Mouse (Mus musculus) kidney, postnatal 0 days (tissue): ENCODE measurements around the gene Orai1. TPM values are rescaled to one million over a fixed set of nuclear protein-coding genes. Genes with fewer than 3 reads are reported as not detected.

ENCODE experiments used
- ATAC-seq: fragments of 200-750 bp; cut with Nextera tagmentation; replicated peaks from 2 replicates; pipeline ENCODE4 v1.8.0; 2017; ENCODE audit warnings: low read depth, moderate number of reproducible peaks, moderate TSS enrichment, moderate library complexity; ENCODE audit not compliant: low FRiP score
- DNase-seq: peaks from one replicate; pipeline ENCODE4 v3.0.0-alpha.2; 2016; ENCODE audit warnings: low spot score
- H3K27ac ChIP-seq: fragments of 300-500 bp; sonication (generic); 2 replicates; pipeline ENCODE4 v1.5.1; 2014; ENCODE audit warnings: mild to moderate bottlenecking
- H3K27me3 ChIP-seq: fragments of 300-500 bp; sonication (generic); 2 replicates; pipeline ENCODE4 v1.6.1; 2014; ENCODE audit warnings: low read length, mixed read lengths; ENCODE audit not compliant: insufficient read depth
- H3K36me3 ChIP-seq: fragments of 300-500 bp; sonication (generic); 2 replicates; pipeline ENCODE4 v1.6.1; 2014; ENCODE audit warnings: low read length, mixed read lengths; ENCODE audit not compliant: insufficient read depth
- H3K4me1 ChIP-seq: fragments of 300-500 bp; sonication (generic); replicated peaks from 2 replicates; pipeline ENCODE4 v1.6.1; 2014; ENCODE audit warnings: antibody characterized with exemption, low read length, mixed read lengths; ENCODE audit not compliant: insufficient read depth
- H3K4me2 ChIP-seq: fragments of 300-500 bp; sonication (generic); 2 replicates; pipeline ENCODE4 v1.6.1; 2014; ENCODE audit warnings: mild to moderate bottlenecking, low read length, moderate library complexity, mixed read lengths
- H3K4me3 ChIP-seq: fragments of 300-500 bp; sonication (generic); replicated peaks from 2 replicates; pipeline ENCODE4 v1.5.1; 2014; ENCODE audit warnings: low read depth, low read length
- H3K9ac ChIP-seq: fragments of 300-500 bp; sonication (generic); 2 replicates; pipeline ENCODE4 v1.6.1; 2014; ENCODE audit warnings: low read depth, low read length
- H3K9me3 ChIP-seq: fragments of 300-500 bp; sonication (generic); replicated peaks from 2 replicates; pipeline ENCODE4 v1.6.1; 2016; ENCODE audit warnings: low read length, inconsistent platforms, mixed read lengths
- CTCF ChIP-seq: IDR thresholded peaks from 2 replicates; pipeline ENCODE4 v1.5.1; 2016; ENCODE audit warnings: antibody characterized with exemption, low read depth, mild to moderate bottlenecking, moderate library complexity
- WGBS: fragments of 180-500 bp; shearing (Covaris S2); extraction: QIAGEN DNeasy Blood & Tissue Kit; methylation state at CpG from one replicate; pipeline ENCODE4 v1.1.7; 2014; 5-methylcytosine and 5-hydroxymethylcytosine counted together
- polyA plus RNA-seq: library from polyadenylated mRNA; unstranded; fragments of >200 nt; fragmentation: Nextera tagmentation; extraction: Ambion mirVana; gene quantifications from 2 replicates; pipeline ENCODE4 v1.2.1, GENCODE M21; 2015

The Orai1 gene
- polyA plus RNA-seq, 1 experiment from 2014 or later, result 23.4 TPM

GRCm38 (mm10) chr5:123008877-123009493 lies 5.9 kb upstream of the Orai1 start:
- 51% methylated on average over 7 of the region's 7 CpGs for WGBS
- no peak for ATAC-seq
- no peaks in the 10 kb centered on the region; the same call in 1 of the 2 replicates for H3K4me1 ChIP-seq

DNA sequence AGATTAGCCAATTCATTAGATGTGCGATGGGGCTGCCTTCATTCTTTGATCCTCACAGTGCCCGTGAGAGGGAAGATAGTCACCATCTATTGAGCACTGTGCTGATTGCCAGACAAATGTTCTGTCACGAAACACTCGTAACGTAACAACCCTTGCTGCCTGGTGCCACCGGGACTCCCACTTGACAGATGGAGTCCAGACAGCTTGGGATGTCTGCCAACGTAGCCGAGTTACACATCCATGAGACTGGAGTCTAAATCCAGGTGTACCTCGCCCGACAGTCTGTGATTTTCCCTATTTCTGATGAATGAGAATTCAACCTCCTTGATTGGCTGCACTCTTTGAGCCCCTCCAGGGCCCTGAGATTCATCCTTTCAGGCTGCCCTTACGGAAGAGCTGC lies 5.0 kb upstream of the Orai1 start:
- WGBS, result 59% methylated on average over 11 of the region's 11 CpGs
- peaks cover 4% of the 10 kb centered on the region for H3K4me1 ChIP-seq
- H3K9ac ChIP-seq, result no peak overlapping the region
- no peaks in the 10 kb centered on the region for H3K27me3 ChIP-seq
- no peak overlapping the region for H3K27ac ChIP-seq
- H3K36me3 ChIP-seq, result no peaks in the 10 kb centered on the region
- DNase-seq (no peak), ATAC-seq (no peak)
- H3K4me3 ChIP-seq, result no peak overlapping the region
- H3K4me2 ChIP-seq, result no peak overlapping the region
- H3K9me3 ChIP-seq, result no peaks in the 10 kb centered on the region
- TF ChIP-seq CTCF, result no peak

More at GRCm38 (mm10) chr5:123008877-123009493, 5.9 kb upstream of the Orai1 start:
- Histone ChIP-seq H3K27ac (no peak overlapping the region), H3K4me3 (no peak overlapping the region), H3K9me3 (no peaks in the 10 kb centered on the region), H3K27me3 (no peaks in the 10 kb centered on the region), H3K4me2 (no peak overlapping the region), H3K36me3 (no peaks in the 10 kb centered on the region), H3K9ac (no peak overlapping the region)
- no peak for DNase-seq
- TF ChIP-seq CTCF, result no peak

DNA sequence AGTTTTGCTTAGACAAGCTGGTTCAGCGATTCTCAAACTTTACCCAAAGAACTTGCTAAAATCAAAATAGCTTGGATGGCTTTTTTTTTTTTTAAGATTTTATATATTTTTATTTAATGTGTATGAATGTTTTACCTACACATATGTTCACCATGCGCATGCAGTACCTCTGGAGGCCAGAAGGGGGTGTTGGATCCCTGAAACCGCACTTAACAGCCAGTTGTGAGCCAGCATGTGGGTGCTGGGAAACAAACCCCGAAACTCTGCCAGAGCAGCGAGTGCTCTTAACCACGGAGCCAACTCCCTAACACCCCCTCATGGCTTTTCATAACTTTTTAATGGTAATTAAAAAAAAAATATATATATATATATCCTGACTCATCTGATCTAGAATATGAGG lies 4.1 kb upstream of the Orai1 start:
- Histone ChIP-seq H3K36me3 (no peaks in the 10 kb centered on the region), H3K27me3 (no peaks in the 10 kb centered on the region), H3K9ac (no peak overlapping the region), H3K4me2 (no peak overlapping the region), H3K4me1 (peaks cover 4% of the 10 kb centered on the region), H3K4me3 (no peak overlapping the region), H3K27ac (no peak overlapping the region), H3K9me3 (no peaks in the 10 kb centered on the region)
- DNase-seq, result no peak
- WGBS, result 92% methylated on average over 6 of the region's 6 CpGs
- ATAC-seq, result no peak
- peak; percentile 43; the same call in 1 of the 2 replicates for TF ChIP-seq CTCF

- H3K36me3 ChIP-seq, result no peaks in the 10 kb centered on the region
- 97% methylated on average over 9 of the region's 9 CpGs for WGBS
- ATAC-seq (no peak), DNase-seq (no peak)
- H3K9ac ChIP-seq, result no peak overlapping the region
- no peak overlapping the region for H3K4me3 ChIP-seq
- no peaks in the 10 kb centered on the region for H3K9me3 ChIP-seq
- no peak for TF ChIP-seq CTCF
- no peak overlapping the region for H3K27ac ChIP-seq
- no peaks in the 10 kb centered on the region for H3K27me3 ChIP-seq
- peaks cover 4% of the 10 kb centered on the region for H3K4me1 ChIP-seq
- H3K4me2 ChIP-seq, result no peak overlapping the region
Observed at GRCm38 (mm10) chr5:123011705-123012104, 3.2 kb upstream of the Orai1 start.

DNA sequence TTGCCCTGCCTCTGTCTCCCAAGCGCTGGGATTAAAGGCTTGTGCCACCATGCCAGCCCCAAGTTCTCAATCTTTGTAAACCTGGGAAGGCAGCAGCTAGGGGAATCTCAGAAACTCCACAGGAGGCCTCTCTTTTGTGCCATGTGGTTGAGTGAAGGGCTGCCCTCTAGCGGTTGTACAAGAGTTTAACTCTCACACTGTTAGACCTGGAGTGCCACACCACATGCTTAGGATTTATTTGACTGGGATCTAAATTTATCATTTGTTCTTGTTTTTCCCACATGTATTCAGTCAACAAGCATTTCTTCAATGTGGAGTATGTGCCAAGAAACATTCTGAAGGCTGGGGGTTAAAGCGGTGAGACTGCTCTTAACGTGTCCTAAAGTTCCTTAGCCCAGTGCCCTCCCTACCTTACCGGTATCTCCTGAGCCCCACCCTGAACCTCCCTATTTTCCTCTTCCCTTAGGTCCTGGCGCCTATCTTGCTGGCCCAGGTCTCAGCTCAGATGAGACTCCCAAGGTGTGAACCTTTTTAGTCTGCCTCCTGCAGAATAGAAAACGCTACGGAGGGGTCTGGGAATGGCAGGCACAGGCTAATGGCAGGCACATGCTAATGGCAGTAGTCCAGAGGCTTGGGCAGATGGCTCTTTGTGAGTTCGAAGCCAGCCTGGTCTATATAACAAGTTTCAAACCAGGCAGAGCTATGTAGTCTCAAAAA lies 1.1 kb upstream of the Orai1 start:
- TF ChIP-seq CTCF, result peak; percentile 85
- Histone ChIP-seq H3K4me2 (no peak overlapping the region), H3K9ac (no peak overlapping the region), H3K27ac (no peak overlapping the region), H3K36me3 (no peaks in the 10 kb centered on the region), H3K27me3 (no peaks in the 10 kb centered on the region), H3K4me1 (peaks cover 9% of the 10 kb centered on the region), H3K9me3 (no peaks in the 10 kb centered on the region), H3K4me3 (no peak overlapping the region)
- ATAC-seq, result no peak; the same call in 1 of the 2 replicates
- 52% methylated on average over 9 of the region's 9 CpGs for WGBS
- DNase-seq, result peak; percentile 94

DNA sequence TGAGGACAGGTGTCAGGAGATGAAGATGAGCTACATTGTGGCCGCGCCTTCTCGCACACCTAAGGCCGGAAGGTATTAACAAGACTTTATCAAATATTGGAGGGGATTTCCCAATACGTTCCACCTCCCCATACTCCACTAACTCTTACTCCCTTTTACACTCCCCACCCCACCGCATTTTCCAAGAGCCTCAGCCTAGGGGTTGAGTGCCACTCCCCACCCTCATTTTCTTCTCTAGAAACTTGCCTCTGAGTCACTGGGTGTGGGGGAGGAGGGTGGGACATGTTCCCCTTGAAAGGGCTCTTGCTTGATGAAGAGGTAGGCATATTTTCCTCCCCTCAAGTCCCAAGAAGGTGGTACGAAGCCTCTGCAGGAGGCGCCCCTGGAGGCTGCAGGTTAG lies 1.0 kb downstream of the Orai1 start:
- TF ChIP-seq CTCF, result no peak
- Histone ChIP-seq H3K27ac (peak overlapping the region; percentile 97), H3K4me1 (peaks cover 9% of the 10 kb centered on the region), H3K27me3 (no peaks in the 10 kb centered on the region), H3K4me3 (peak overlapping the region; percentile 82), H3K36me3 (no peaks in the 10 kb centered on the region), H3K4me2 (peak overlapping the region; percentile 85), H3K9ac (peak overlapping the region; percentile 89; the same call in 1 of the 2 replicates), H3K9me3 (no peaks in the 10 kb centered on the region)
- 11% methylated on average over 8 of the region's 8 CpGs for WGBS
- DNase-seq (peak; percentile 40), ATAC-seq (no peak)
